Mouse (Mus musculus): ENCODE measurements around the gene Skiv2l.
A peak's percentile ranks its signal among the peaks of the same experiment; 100 is the strongest.
"Not testable (repeated sequence)": the region's sequence is repeated elsewhere in the genome, so short reads cannot be mapped to it uniquely, and the experiment has no call there.

- TF ChIP-seq CTCF (IDR thresholded peaks at IDR 0.05; ENCODE audit: low read depth), result peak; percentile 45
- not testable (repeated sequence) for TF ChIP-seq EP300 (IDR thresholded peaks at IDR 0.05; ENCODE audit: low read depth)
Observed at GRCm38 (mm10) chr17:34813747-34814146, 36.3 kb downstream of the Skiv2l start.

Data from heart, postnatal 0 days (tissue).